Mouse (Mus musculus) large intestine, adult 2 months (tissue): ENCODE data around the gene Ppp3ca. TPM values are rescaled to one million over a fixed set of nuclear protein-coding genes. Genes with fewer than 3 reads are reported as not detected.

ENCODE experiments used
- DNase-seq: peaks from one replicate; pipeline ENCODE4 v3.0.0-alpha.2; 2012; ENCODE audit warnings: low read depth, low spot score
- WGBS: fragments of 180-500 bp; shearing (Covaris S2); methylation state at CpG from one replicate; pipeline ENCODE4 v1.1.7; 2018; 5-methylcytosine and 5-hydroxymethylcytosine counted together
- polyA plus RNA-seq: library from polyadenylated mRNA; depleted of rRNA; stranded (reverse); fragments of >200 nt; gene quantifications from 2 replicates; pipeline ENCODE4 v1.2.3, GENCODE M21; 2012

The Ppp3ca gene
- polyA plus RNA-seq, 1 experiment = 8.4 TPM

DNA sequence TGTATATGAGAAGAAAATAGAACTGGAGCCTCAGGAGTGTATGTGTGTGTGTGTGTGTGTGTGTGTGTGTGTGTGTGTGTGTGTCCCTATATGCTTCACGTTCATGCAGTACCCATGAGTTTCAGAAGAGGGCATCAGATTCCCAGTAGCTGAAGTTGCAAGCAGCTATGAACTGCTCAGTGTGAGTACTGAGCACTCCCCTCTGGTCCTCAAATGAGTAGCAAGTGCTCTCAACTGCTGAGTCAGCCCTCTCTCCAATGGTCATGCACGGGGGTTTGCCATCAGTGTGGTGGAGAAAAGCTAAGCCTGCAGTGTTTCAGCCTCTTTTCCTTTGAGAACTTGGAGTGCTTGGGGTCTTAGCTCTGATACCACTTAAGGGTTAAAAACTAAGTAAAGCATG, 122.0 kb downstream of the Ppp3ca start:
- no peak for DNase-seq
- WGBS = 99% methylated on average over 2 of the region's 2 CpGs

DNA sequence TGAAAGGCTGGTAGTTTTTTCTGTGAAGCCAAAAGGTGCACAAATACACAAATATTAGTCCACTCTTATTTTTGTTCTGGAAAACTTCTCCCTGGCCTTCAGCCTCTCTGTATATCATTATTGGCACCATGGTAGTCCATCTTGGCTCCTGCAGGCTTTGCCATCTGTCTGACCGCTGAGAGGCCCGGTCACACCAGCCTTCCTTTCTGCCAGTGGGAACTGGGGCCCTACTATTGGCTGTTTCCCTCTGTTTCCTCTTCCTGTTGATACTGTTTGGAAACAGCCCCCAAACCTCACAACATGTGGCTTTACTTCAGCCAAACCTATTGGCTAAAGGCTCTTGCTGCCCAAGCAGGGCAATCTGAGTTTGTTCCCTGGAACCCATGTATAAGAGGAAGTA, 123.5 kb downstream of the Ppp3ca start:
- DNase-seq = no peak
- 97% methylated on average over 2 of the region's 2 CpGs for WGBS

DNA sequence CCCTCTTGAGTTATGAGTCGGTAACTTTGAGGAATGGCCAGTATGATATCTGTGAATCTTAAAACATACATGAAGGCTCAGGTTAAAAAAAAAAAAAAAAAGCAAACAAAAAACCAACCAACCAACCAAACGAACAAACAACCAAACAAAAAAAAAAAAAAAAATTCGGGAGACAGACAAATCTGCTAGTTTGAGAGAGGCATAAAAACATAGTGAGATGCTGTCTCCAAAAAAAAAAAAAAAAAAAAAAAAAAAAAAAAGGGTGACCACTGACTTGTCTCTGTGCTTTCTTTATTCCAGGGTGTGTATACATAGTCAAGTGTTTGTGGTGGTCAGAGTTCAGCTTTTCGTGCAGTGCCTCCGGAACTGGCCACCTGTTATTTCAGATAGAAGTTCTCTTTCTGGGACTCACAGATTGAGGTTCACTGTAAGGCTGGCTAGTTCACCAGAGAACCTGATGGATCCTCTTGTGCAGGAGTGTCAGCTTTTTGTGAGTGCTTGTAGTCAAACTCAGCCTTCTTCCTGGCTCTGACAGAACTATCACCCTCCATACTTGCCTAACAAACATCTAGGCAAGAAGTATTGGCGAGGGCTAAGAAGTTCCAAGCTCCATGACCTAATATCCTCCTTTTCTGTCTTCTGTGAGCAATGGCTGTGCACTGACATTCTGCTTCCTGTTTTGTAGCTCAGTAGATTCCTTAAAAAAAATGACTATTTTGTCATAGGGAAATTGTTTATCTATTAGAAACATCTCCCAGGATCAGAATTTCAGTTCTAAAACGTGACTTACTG, 124.7 kb downstream of the Ppp3ca start:
- WGBS = 63% methylated on average over 7 of the region's 7 CpGs
- DNase-seq = no peak

DNA sequence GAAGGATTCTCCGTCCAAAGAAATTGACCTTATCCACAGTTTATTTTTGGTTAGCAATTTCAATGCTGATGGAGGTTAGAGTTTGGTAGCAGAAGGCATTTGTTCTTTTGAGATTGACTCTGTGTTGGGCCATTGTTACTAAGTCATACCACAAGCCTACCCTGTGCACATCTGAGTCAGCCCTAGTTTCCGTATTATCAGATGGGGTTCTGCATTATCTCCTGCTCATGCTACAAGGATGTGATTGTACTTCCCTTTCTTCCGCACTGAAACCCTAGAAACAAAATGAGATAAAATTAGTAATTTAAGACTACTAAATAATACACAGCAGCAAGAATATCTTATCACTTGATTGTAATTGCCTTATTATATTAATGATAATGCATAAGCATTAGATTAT, 129.0 kb downstream of the Ppp3ca start:
- 90% methylated on average over 3 of the region's 3 CpGs for WGBS
- no peak for DNase-seq

- 82% methylated on average over 4 of the region's 4 CpGs for WGBS
- no peak for DNase-seq
Measured at GRCm38 (mm10) chr3:136802595-136802994, 132.7 kb downstream of the Ppp3ca start.

- no peak for DNase-seq
- 46% methylated on average over 4 of the region's 4 CpGs for WGBS
Measured at GRCm38 (mm10) chr3:136805897-136806296, 136.0 kb downstream of the Ppp3ca start.

GRCm38 (mm10) chr3:136810271-136810670, 140.3 kb downstream of the Ppp3ca start:
- no peak for DNase-seq
- WGBS = 85% methylated on average over 3 of the region's 3 CpGs

GRCm38 (mm10) chr3:136812162-136812561, 142.2 kb downstream of the Ppp3ca start:
- 66% methylated on average over 6 of the region's 6 CpGs for WGBS
- no peak for DNase-seq

DNA sequence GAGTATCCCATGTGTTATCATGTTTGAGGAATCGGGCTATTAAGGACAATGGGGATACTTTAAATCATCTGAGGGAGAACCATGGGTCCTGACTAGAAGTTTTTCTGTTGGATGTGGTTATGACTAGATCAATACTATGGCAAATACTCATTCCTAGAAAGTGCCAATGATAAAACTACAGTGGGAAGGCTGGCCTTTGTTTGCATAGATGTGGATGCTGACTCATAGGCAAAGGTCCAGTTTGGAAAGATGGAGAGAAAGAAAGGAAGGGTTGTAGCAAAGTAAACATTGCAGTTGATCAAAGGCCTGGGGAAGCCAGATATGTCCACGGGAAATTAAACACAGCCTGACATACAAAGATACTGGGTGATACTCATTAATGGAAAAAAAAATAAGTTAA, 142.9 kb downstream of the Ppp3ca start:
- WGBS = 56% methylated on average over 2 of the region's 2 CpGs
- no peak for DNase-seq

DNA sequence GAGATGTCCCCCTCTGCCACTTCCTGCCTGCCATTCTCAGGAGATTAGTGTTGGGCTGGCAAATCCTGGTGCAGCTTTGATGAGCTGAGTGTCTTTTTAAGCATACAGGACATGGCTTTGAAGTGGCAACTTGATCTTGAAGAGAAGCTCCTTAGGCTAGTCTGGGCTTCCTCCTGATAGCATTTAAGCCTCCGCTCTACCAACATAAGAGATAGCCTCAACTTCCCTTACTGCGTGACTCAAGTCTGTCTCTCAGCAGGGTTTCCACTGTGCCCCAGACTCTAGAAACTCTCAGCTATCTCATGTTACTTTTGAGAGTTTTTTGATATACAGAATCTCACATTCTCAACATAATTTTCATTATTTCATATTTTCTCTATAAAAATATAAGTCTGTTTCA, 144.0 kb downstream of the Ppp3ca start:
- 100% methylated on average over 2 of the region's 2 CpGs for WGBS
- no peak for DNase-seq

DNA sequence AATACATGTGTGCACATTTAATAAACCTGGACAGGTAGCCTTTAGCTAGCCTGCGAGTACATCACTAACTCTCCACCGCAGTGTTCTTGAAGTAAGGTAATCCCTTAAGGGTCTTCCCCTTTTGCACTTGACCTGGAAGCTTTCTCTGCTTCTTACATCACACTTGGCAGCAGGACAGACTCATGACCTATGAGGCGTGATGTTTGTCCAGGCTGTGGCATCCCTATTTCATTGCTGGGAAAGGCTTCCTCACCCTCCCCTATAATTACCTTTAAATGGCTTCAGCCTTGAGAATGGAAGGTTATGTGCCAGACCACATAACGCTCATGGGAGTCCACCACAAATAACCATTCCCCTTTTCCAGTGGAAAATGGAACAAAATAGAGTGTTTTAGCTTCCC, 145.0 kb downstream of the Ppp3ca start:
- WGBS = 52% methylated on average over 4 of the region's 4 CpGs
- no peak for DNase-seq

DNA sequence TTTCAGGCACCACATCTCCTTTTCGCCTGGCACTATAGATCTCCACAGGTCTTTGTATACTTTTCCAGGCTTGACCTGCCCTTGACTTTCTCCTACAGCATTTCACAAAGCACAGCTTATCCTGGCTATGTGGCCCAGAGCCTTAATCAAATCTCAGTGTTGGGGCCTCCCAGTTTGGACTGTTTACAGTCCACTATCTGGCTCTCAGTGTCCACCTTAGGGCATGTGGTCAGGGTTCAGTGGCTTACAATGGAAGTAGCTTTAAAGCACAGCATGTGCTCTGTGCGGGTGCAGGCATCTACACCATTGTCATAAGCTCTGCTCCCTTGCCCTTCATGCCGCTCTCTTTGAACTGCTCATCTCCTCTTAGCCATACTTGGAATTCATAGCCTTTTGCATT, 146.4 kb downstream of the Ppp3ca start:
- DNase-seq = no peak
- 96% methylated on average over 3 of the region's 3 CpGs for WGBS

GRCm38 (mm10) chr3:136818997-136819396, 149.1 kb downstream of the Ppp3ca start:
- WGBS = 68% methylated on average over 5 of the region's 5 CpGs
- DNase-seq = no peak

- 79% methylated on average over 3 of the region's 3 CpGs for WGBS
- no peak for DNase-seq
Measured at GRCm38 (mm10) chr3:136821039-136821438, 151.1 kb downstream of the Ppp3ca start.

- no peak for DNase-seq
- 96% methylated on average over 2 of the region's 2 CpGs for WGBS
Measured at GRCm38 (mm10) chr3:136821993-136822392, 152.1 kb downstream of the Ppp3ca start.

GRCm38 (mm10) chr3:136822431-136822830, 152.5 kb downstream of the Ppp3ca start:
- WGBS = 76% methylated on average over 2 of the region's 2 CpGs
- DNase-seq = no peak

DNA sequence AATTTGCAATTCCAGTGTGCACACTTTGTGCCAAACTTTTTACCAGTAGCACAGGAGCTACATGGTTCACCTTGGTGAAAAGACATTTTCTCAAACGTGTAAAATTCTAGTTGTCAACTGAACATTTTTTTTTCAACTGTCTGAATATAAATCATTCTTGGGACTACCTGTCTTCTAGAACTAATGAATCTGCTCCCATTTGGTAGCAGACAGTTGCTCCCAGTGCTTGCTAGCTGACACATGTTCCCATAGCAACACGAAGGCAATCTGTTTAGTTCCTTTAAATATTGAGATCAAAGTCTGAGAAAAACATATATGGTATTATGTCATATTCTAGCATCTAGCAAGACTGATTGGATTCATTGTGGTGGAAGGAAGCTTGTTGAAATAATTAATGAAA, 158.5 kb downstream of the Ppp3ca start:
- WGBS = 60% methylated on average over 2 of the region's 2 CpGs
- DNase-seq = no peak

- DNase-seq = no peak
- 95% methylated on average over 5 of the region's 5 CpGs for whole genome bisulfite sequencing
Measured at GRCm38 (mm10) chr3:136829109-136829508, 159.2 kb downstream of the Ppp3ca start.

DNA sequence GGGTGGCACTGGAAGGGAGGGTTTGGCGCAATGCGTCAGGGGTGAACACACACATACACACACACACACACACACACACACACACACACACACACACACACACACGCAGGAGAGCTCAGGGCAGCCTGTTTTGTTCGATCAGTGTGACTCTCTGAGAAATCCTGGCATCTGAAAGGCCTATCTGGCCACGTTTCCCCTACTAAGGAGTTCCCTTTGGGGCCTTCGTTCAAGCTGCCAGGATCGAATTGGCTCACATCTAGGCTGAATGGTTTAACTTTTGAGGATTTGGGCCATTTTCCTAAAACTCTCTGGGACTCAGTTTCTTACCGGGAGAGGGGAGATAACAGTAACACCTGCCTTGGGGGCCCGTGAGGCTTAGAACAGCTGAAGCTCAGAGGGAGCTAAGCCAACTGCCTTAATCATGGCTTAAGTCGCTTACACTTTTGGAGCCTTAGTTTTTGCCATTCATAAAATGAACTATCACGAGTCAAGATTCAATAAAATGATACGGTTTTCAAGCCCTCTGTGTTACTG, 160.8 kb downstream of the Ppp3ca start:
- 86% methylated on average over 12 of the region's 12 CpGs for WGBS
- DNase-seq = no peak

DNA sequence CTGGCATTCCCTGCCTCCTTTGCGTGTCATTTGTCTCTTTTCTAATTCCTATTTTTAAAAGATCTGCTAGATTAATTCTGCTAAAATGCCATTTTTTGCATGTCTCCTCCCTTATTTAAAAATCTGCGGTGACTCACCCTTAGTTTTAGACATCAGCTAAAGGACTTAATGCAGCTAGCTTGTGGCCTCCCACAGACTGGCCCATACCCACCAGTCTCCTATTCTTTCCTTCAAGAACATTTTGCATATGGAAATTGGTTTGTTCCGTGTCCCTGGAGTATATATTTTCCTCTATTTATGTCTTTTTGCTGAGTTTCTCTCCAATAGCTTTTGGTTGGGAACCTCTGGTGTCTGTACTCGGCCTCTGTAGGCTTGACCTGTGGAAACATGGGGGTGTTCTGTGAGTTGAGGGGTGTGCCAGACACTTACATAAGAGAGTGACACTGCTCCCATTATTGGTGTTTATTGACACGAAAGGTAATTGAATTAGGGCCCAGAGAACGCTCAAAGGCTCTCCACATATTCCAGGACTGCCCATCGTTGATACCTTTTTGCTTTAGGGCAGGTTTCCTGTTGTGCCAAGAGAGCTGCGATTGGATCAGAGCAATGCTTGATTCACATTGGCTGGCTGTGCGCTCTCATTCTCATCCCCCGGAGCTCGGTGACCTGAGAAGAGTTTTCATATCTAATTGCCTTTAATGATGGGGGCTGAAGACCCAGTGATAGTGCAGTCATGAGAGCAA, 163.2 kb downstream of the Ppp3ca start:
- DNase-seq = no peak
- 77% methylated on average over 11 of the region's 11 CpGs for WGBS

- no peak for DNase-seq
- 60% methylated on average over 5 of the region's 5 CpGs for WGBS
Measured at GRCm38 (mm10) chr3:136833893-136834292, 164.0 kb downstream of the Ppp3ca start.
